Mouse (Mus musculus): ENCODE data around the gene Tex21.

DNA sequence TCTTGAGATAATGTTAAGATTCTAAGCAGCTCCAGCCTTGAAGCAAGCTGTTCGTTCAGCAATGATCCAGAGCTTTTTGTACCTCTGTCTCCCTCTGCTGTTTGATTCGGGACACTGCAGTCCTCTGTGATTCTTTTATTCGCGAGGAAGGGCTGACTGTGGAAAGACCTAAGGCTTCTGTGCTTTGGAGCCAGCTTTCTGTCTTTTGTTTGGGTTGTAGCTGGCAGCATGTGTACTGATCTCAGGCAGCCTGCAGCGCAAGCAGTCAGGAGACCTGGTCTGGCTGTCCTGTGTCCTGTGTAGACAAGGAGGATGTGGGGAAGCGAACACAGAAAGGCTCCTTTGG lies 49.9 kb downstream of the Tex21 start:
- TF ChIP-seq CTCF (IDR thresholded peaks at IDR 0.05; ENCODE audit: control insufficient read depth, insufficient read depth, insufficient replicate concordance, low read depth, low read length) (0 out of 2 replicates have a peak, but pooled peaks have one; percentile 26), POLR2A (IDR thresholded peaks at IDR 0.05; ENCODE audit: control insufficient read depth, low read depth, low read length) (no peak)

Data from testis, adult 2 months (tissue).